Mouse (Mus musculus) erythroblast, embryonic 14.5 days (primary cell): ENCODE data around the gene Apba1. TPM values are rescaled to one million over a fixed set of nuclear protein-coding genes. Genes with fewer than 3 reads are reported as not detected.

ENCODE experiments used
- H3K27me3 ChIP-seq: 2 replicates; pipeline ENCODE4 v1.6.1; 2012; ENCODE audit warnings: inconsistent platforms; ENCODE audit not compliant: control insufficient read depth
- H3K36me3 ChIP-seq: 2 replicates; pipeline ENCODE4 v1.6.1; 2012; ENCODE audit warnings: mild to moderate bottlenecking, inconsistent platforms; ENCODE audit not compliant: control insufficient read depth
- H3K4me1 ChIP-seq: 2 replicates; pipeline ENCODE4 v1.6.1; 2012; ENCODE audit warnings: inconsistent platforms; ENCODE audit not compliant: control insufficient read depth
- H3K4me3 ChIP-seq: replicated peaks from 2 replicates; pipeline ENCODE3; 2012; ENCODE audit warnings: moderate library complexity, mild to moderate bottlenecking, inconsistent platforms
- H3K9me3 ChIP-seq: 2 replicates; pipeline ENCODE4 v1.6.1; 2012; ENCODE audit warnings: low read length, inconsistent platforms, mixed read lengths; ENCODE audit not compliant: control insufficient read depth
- GATA1 ChIP-seq: IDR thresholded peaks from 2 replicates; pipeline ENCODE4 v1.6.1; 2012; ENCODE audit warnings: low read length, inconsistent platforms, mixed read lengths
- TAL1 ChIP-seq: IDR thresholded peaks from 3 replicates; pipeline ENCODE4 v1.6.1; 2012; ENCODE audit warnings: low read length, inconsistent platforms, mixed read lengths
- polyA plus RNA-seq: library from polyadenylated mRNA; stranded (reverse); fragments of >175 nt; gene quantifications from 2 replicates; pipeline ENCODE4 v1.2.3, GENCODE M21; 2012

The Apba1 gene
- polyA plus RNA-seq, 1 experiment, result not detected

DNA sequence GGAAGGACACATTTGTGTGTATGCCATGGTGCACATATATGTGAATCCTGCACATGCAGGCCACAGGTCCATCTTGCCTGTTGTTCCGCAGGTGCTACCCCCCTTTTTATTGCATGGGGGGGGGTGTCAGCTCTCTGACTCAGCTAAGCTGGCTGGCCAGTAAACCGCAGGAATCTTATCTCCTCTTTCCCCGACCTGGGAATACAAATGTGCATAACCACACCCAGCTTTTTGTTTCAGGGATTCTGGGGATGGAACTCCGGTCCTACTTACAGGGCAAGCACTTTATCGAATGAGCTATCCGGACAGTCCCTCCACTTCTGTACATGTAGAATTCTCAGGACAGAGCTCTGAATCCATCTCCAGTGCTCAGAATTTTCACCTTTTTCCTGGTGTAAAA lies 58.5 kb downstream of the Apba1 start:
- H3K4me1 ChIP-seq, result no peaks in the 10 kb centered on the region
- H3K27me3 ChIP-seq, result no peaks in the 10 kb centered on the region
- no peaks in the 10 kb centered on the region for H3K36me3 ChIP-seq
- no peak overlapping the region for H3K4me3 ChIP-seq
- H3K9me3 ChIP-seq, result no peaks in the 10 kb centered on the region
- no peak for TF ChIP-seq GATA1

DNA sequence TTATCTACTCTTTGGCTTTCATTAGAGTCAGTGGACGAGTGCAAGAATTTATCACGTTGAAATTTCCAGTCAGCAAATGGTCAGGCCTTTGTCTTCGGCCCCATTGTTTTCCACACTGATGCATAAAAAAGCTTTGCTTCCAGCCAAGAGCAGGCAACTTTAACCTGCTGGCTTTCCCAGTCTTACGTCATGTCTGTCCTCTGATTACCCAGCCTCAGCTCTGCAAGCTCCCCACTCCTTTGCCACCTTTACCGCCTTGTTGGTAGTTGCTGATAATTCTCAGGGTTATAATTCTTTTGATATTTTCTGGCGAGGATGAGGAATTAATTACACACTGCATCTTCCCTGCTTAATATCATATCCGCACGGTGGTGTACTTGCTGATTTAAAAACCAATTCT lies 61.2 kb downstream of the Apba1 start:
- Histone ChIP-seq H3K36me3 (no peaks in the 10 kb centered on the region), H3K27me3 (no peaks in the 10 kb centered on the region), H3K4me1 (no peaks in the 10 kb centered on the region), H3K4me3 (no peak overlapping the region), H3K9me3 (no peaks in the 10 kb centered on the region)
- TF ChIP-seq GATA1 (no peak), TAL1 (no peak)

- H3K27me3 ChIP-seq, result no peaks in the 10 kb centered on the region
- no peaks in the 10 kb centered on the region for H3K36me3 ChIP-seq
- H3K4me1 ChIP-seq, result no peaks in the 10 kb centered on the region
- TF ChIP-seq GATA1 (no peak), TAL1 (no peak)
- no peak overlapping the region for H3K4me3 ChIP-seq
- no peaks in the 10 kb centered on the region; the same call in 1 of the 2 replicates for H3K9me3 ChIP-seq
Observed at GRCm38 (mm10) chr19:23822497-23822896, 63.8 kb downstream of the Apba1 start.

DNA sequence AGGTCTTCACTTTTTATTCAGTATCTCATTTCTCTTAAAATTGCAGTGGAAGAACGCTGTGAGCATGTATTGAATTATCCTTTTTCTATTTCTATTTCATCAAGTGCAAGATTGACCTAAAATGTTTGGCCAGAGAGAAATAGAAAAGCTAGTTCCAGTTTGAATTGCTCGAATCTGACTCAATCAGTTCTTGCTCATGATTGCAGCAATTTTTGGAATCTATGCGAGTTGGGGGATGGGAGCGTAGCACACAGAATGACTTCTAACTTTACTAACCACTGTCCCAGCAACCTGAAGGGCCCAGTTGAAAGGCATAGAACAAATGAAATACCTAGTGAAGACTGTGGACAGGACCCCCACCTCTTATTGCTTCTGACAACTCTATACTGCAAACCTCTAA lies 64.8 kb downstream of the Apba1 start:
- Histone ChIP-seq H3K36me3 (no peaks in the 10 kb centered on the region), H3K4me1 (no peaks in the 10 kb centered on the region), H3K4me3 (no peak overlapping the region), H3K9me3 (no peaks in the 10 kb centered on the region; the same call in 1 of the 2 replicates), H3K27me3 (no peaks in the 10 kb centered on the region)
- TF ChIP-seq TAL1 (no peak), GATA1 (no peak)

- no peaks in the 10 kb centered on the region for H3K36me3 ChIP-seq
- H3K27me3 ChIP-seq, result no peaks in the 10 kb centered on the region
- TF ChIP-seq TAL1, result no peak
- no peak for TF ChIP-seq GATA1
- no peaks in the 10 kb centered on the region; the same call in 1 of the 2 replicates for H3K9me3 ChIP-seq
- H3K4me3 ChIP-seq, result no peak overlapping the region
- H3K4me1 ChIP-seq, result no peaks in the 10 kb centered on the region
Observed at GRCm38 (mm10) chr19:23826251-23826650, 67.6 kb downstream of the Apba1 start.

GRCm38 (mm10) chr19:23830761-23831160 lies 72.1 kb downstream of the Apba1 start:
- TF ChIP-seq TAL1 (no peak), GATA1 (no peak)

GRCm38 (mm10) chr19:23833685-23834682 lies 75.3 kb downstream of the Apba1 start:
- TF ChIP-seq GATA1 (no peak), TAL1 (no peak)
- H3K27me3 ChIP-seq, result no peaks in the 10 kb centered on the region
- no peaks in the 10 kb centered on the region for H3K4me1 ChIP-seq
- peaks cover 4% of the 10 kb centered on the region; the same call in 1 of the 2 replicates for H3K9me3 ChIP-seq
- H3K36me3 ChIP-seq, result no peaks in the 10 kb centered on the region
- H3K4me3 ChIP-seq, result no peak overlapping the region

More at GRCm38 (mm10) chr19:23830761-23831160, 72.1 kb downstream of the Apba1 start:
- Histone ChIP-seq H3K4me3 (no peak overlapping the region), H3K9me3 (peaks cover 2% of the 10 kb centered on the region; the same call in 1 of the 2 replicates), H3K4me1 (no peaks in the 10 kb centered on the region), H3K27me3 (no peaks in the 10 kb centered on the region), H3K36me3 (no peaks in the 10 kb centered on the region)

GRCm38 (mm10) chr19:23834721-23835120 lies 76.0 kb downstream of the Apba1 start:
- TF ChIP-seq TAL1 (no peak), GATA1 (no peak)
- Histone ChIP-seq H3K36me3 (no peaks in the 10 kb centered on the region), H3K9me3 (peaks cover 6% of the 10 kb centered on the region; the same call in 1 of the 2 replicates), H3K4me1 (no peaks in the 10 kb centered on the region), H3K4me3 (no peak overlapping the region), H3K27me3 (no peaks in the 10 kb centered on the region)

GRCm38 (mm10) chr19:23855832-23856231 lies 97.1 kb downstream of the Apba1 start:
- no peak overlapping the region for H3K4me3 ChIP-seq
- H3K27me3 ChIP-seq, result no peaks in the 10 kb centered on the region
- TF ChIP-seq TAL1 (no peak), GATA1 (no peak)
- H3K9me3 ChIP-seq, result peaks cover 2% of the 10 kb centered on the region; the same call in 1 of the 2 replicates
- no peaks in the 10 kb centered on the region for H3K36me3 ChIP-seq
- H3K4me1 ChIP-seq, result no peaks in the 10 kb centered on the region
